Mouse (Mus musculus) lung, postnatal 0 days (tissue): ENCODE results near the gene Bclaf3.
A peak's percentile ranks its signal among the peaks of the same experiment; 100 is the strongest.

Experiments used
- CTCF ChIP-seq: IDR thresholded peaks from 2 replicates; pipeline ENCODE4 v1.5.1; 2016; ENCODE audit warnings: antibody characterized with exemption, mild to moderate bottlenecking
- EP300 ChIP-seq: IDR thresholded peaks from 2 replicates; pipeline ENCODE4 v1.6.1; 2016; ENCODE audit warnings: antibody characterized with exemption, mild to moderate bottlenecking, control low read depth

- no peak for TF ChIP-seq EP300
- TF ChIP-seq CTCF = peak; percentile 69
These were observed 99.9 kb downstream of the Bclaf3 start for GRCm38 (mm10) chrX:159626208-159626906.
